Mouse (Mus musculus) cerebellum, adult (tissue): ENCODE measurements around the gene Mmp27.

Experiments
- ATAC-seq: cut with Nextera tagmentation; 2 replicates; pipeline ENCODE4 v1.9.2; 2017; ENCODE audit warnings: mild to moderate bottlenecking, moderate library complexity, mixed read lengths; ENCODE audit not compliant: insufficient number of reproducible peaks, low FRiP score, low TSS enrichment

Gene Mmp27

GRCm38 (mm10) chr9:7571162-7571561 is at the start of gene Mmp27:
Mmp27 (plus strand) TSS chr9:7571396.
- ATAC-seq: no peak

DNA sequence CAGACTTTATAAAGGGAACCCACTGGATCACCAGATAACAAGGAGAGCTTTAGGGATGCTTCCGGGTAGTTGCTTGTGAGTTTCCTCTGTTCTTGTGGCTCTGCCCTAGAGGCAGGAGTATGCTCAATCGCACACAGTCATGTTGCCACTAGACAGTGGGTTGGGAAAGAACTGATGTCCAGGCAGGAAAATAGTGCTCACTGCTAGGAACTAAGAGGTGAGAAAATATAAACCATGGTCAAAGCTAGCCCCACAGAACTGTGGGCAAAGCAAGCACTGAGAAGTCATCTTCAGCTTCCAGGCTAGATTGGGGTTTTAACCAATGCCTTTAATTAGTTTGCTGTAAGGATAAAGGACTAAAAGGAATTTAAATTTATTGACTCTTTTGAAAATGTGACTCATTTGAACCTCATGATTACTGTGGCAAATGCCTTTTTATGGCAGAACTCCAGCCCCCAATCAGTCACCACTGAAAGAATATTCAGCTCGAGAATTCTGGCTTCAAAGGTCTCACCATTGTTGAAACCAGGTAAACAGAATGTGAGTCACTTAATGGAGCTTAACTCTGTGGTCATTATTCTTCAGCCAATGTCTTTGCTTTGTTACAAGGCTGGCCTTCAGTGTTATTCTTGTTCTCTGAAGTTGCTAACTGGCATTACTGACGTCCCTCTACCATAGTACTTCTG is 44.8 kb upstream of the Mmp27 start:
- ATAC-seq: no peak

DNA sequence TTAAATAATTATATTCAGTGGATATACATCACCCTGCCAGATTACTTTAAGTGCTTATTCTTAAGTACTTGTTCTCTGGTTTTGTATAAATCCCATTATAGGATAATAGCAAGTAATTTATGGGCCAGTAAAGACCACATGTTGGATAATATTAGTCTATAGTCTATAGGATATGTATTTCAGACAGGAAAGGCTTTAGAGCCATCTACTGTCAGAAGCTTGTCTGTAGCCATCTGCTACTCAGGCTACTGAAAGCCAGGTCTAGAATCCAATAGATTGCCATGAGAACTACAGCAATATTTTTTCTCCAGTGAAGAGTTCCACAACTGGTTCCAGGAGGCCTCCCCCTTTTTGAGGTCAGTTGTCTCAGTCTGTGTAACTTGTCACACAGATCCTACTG is 28.4 kb upstream of the Mmp27 start:
- ATAC-seq: no peak

- no peak for ATAC-seq
These were observed 26.2 kb upstream of the Mmp27 start for GRCm38 (mm10) chr9:7544923-7545457.

DNA sequence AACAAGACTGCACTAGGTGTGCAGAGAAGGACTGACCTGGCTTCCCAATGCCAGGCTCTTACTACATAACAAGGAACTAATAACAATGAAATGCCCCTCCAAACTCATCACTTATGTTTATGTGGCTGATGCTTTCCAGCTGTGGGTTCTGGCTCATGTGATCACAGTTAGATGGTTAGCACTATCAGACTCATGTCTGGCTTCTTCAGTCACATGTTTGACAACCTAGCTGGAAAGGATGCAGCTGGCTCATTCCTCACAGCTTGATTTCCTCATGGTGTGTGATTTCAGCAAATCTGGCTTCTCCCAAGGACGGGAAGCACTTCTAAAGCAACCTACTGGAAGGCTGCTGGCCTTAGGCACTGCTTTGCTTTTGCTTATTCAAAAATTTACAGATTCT is 25.7 kb upstream of the Mmp27 start:
- ATAC-seq: no peak

- no peak for ATAC-seq
These were observed 25.3 kb upstream of the Mmp27 start for GRCm38 (mm10) chr9:7545920-7546319.

DNA sequence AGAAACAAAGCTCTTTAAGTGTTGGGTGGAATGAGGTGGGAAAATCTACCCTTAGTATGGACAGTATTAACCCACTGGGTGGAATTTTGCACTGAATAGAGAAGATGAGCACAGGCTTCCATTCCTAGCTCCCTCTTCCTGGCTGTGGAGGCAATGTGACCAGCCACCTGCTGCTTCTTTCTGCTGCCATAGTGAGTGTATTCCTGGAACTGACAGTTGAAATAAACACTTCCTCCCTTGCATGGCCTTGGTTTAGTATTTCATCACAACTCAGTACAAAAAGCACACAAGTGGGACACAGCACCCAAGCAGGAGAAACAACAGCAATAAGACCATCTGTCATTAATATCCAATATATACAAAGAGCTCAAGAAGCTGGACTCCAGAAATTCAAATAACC is 19.3 kb upstream of the Mmp27 start:
- ATAC-seq: no peak

DNA sequence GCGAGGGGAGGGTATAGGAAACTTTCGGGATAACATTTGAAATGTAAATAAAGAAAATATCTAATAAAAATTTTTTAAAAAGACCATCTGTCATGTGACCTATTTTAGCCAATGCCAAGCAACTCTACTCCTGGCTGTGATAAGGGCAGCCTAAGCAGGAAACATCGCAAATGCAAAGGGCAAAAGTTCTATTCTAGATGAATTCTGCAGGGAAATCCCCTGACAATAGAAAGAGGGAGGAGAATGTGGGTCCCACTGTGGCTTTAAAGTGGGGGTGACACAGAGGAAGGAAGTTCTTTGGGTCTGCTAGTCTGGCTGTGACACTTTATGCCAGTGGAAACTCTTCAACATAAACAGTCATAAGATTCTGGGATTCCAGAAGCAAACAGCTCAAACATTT is 17.7 kb upstream of the Mmp27 start:
- ATAC-seq: no peak

GRCm38 (mm10) chr9:7554382-7554781 is 16.8 kb upstream of the Mmp27 start:
- no peak for ATAC-seq

DNA sequence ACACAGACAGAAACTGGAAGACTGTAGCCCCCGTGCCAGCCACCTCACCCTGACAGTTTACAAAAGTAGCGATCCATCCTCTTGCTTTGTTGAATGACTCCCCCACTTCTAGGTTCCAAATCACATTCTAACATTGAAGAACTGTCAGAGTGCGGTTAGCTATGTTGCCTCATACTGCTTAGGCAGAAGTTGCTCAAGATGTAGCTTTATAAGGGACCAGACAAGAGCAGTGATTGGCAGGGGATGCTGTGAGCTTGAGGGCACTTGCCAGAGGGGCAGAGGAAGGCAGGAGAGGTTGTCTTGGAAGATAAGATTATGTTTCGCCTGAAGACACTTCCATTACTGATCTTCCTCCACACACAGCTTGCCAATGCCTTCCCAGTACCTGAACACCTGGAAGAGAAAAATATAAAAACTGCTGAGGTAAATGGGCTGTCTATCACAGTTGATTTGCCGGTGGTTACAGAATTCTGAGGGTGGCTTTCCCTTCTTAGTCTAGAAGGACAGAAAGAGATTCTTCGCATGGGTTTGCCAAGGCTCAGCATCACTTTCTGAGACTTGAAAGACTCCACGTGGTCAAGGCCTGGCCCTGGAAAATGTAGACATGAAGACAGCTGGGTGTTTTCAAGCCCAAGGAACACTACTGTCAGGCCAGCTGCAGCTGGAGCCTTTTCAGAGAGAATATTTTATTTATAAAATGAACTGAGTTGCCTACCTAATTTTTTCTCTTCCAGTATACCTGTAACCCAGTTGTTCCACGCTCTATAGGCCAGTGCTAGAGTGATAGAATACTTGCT is 12.8 kb upstream of the Mmp27 start, which contains the start of gene Mmp8:
Mmp8 (plus strand) TSS at position 236 of the 797 bp plus-strand sequence.
- no peak for ATAC-seq

- no peak for ATAC-seq
These were observed 11.2 kb upstream of the Mmp27 start for GRCm38 (mm10) chr9:7560026-7560425.

GRCm38 (mm10) chr9:7567376-7567775 is 3.8 kb upstream of the Mmp27 start:
- ATAC-seq: no peak

DNA sequence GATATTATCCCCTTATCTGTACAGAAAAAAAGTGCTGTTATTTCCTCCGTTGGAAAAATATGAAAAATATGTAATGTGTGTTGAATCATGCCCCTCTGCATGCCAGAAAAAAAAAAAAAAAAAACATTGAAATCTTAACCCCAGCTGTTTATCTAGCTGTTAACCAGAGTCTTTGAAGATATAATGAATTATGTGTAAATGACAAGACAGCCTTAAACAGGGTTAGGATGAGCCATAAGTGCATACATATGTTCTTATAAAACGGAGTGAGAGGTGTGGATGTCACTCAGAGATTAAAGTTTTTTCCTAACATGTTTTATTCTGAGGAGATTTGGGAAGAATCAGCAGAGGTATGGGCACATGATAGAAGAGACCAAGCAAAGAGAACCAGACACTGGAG is 3.3 kb upstream of the Mmp27 start:
- no peak for ATAC-seq

DNA sequence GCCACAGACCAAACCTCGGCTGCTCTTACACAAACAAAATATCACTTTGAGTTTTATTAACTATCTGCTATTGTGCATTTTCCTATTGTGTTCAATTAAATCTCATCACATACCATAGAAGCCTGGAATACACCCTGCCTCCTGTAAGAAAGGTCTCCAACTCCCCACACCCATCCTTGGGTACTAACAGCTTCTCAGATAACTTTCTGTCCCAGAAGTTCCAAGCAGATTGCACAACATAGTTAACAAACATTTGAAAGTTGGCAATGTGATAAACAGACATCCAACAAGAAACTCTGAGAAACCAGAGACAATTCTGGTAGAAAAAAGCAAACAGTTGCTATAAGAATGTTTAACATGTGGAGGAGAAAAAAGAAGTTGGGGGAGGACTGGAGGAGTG is 711 bp upstream of the Mmp27 start:
- ATAC-seq: no peak

DNA sequence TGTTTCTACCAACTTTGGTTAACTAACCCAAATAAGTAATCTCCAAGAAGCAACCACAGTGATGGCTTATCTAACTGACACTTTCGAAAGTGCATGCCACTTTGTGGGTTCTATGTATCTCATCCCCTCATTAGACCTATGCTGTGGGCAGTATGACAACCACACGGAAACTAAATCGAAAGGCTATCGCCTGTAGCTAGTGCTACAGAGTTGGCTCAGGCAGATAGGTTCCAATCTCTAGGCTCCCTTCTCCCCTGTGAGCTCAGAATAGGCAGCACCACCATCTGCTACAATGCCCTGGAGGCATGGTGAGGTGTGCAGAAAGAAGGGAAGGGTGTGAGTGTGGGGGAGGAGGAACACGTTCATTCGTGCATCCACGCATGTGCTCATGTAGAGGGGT is 992 bp downstream of the Mmp27 start:
- ATAC-seq: no peak

GRCm38 (mm10) chr9:7572663-7573308 is 1.6 kb downstream of the Mmp27 start:
- no peak for ATAC-seq

DNA sequence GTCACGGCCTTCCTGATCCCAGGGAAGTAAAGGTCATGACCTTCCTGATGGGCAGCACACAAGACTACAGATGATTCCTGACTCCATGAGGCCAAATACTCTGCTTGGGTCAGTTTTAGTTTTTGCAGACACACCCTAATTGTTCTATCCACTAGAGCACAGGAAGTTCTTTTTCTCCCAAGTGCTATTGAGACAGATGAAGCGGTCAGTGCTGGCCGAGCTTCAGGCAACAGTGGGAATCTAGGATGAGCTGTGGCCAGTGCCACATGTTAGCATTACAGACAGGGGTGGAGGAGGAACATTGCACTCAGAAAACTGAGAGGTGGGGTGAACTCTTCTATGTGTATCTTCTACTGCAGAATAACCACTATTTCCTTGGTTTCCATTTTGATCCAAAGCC is 4.3 kb downstream of the Mmp27 start:
- ATAC-seq: no peak

GRCm38 (mm10) chr9:7577371-7577770 is 6.2 kb downstream of the Mmp27 start:
- ATAC-seq: no peak

DNA sequence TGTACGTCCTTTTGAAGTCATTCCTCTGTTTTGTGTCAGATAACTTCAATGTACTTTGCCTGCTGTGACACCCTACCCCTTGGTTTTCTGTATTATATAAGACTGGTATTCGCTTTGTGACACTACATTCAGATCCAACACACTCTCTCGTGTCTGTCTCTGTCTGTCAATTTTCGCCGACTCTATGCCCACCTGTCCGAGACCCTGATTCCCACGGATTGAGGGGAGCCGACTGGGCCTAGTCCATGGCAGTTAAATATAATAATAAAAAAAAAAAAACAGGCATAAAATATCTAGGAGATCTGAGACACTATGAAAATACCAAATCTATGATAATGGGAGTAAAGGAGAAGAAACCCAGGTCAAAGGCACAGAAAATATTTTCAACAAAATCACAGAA is 18.9 kb downstream of the Mmp27 start:
- no peak for ATAC-seq

DNA sequence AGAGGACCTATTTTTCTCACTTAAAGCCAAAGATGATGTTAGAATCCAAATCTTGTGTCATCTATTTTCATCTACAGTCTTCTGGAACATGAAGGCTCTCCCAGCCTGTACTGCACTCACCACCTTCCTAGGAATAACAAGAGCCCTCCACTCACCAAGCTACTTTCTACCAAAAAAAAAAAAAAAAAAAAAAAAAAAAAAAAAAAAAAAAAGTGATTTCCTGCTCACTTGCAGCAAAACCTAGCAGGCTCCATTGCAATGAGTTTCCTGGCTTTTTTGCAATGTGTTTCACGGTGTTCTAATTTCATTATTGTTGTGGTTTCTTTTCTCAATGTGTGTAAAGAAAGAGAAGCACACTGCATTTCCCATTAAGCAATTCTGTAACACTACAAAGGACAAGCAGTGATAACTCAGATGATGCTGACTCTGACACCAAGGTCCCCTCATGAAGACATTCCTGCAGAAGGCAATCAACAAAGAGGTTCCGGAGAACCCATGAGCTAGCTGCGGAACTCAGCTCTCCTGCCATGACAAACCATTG is 22.1 kb downstream of the Mmp27 start:
- ATAC-seq: no peak
